Mouse (Mus musculus) hematopoietic stem cell, adult 5-6 weeks (primary cell): ENCODE measurements around the gene Ap2a1. TPM values are rescaled to one million over a fixed set of nuclear protein-coding genes. Genes with fewer than 3 reads are reported as not detected.
"Not testable (repeated sequence)": the region's sequence is repeated elsewhere in the genome, so short reads cannot be mapped to it uniquely, and the experiment has no call there.

Experiments used
- ATAC-seq, 2 experiments: fragments of 125-278 bp in 1 of 2; replicated peaks in 1 of 2; 2 replicates each; pipeline ENCODE4 v1.8.0; 2016 to 2017; ENCODE audit warnings: inconsistent platforms in 2 of 2, mild to moderate bottlenecking in 2 of 2, moderate number of reproducible peaks in 2 of 2, low read depth in 1 of 2, moderate TSS enrichment in 1 of 2; ENCODE audit not compliant: low FRiP score in 2 of 2, poor library complexity in 2 of 2, severe bottlenecking in 2 of 2, insufficient read depth in 1 of 2, low TSS enrichment in 1 of 2
- total RNA-seq: library from RNA; stranded (forward); fragments of 172-1452, 232-1000 nt; gene quantifications from 2 replicates; pipeline ENCODE4 v1.2.3, GENCODE M21; 2017

Gene Ap2a1
- total RNA-seq, 1 experiment from 2014 or later, result 25.5 TPM

DNA sequence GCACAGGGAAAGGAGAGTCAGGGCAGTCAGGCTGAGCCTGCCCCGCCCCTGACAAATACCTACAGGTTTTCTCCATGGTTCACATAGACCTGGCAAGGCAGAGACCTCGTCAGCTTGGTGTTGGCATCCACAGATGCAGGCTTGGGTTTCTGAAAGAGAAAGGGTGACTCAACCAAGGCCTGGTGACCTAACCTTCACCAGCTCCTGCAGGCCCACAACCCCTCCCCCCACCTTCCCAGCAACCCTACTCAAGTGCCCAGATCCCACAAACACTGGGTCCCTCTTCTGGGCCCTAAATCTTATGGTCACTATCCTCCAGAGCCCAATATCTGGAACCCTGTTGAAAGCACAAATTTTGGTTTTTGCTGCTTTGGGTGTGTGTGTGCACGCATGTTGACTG is 46.3 kb downstream of the Ap2a1 start:
- ATAC-seq, result no peak

DNA sequence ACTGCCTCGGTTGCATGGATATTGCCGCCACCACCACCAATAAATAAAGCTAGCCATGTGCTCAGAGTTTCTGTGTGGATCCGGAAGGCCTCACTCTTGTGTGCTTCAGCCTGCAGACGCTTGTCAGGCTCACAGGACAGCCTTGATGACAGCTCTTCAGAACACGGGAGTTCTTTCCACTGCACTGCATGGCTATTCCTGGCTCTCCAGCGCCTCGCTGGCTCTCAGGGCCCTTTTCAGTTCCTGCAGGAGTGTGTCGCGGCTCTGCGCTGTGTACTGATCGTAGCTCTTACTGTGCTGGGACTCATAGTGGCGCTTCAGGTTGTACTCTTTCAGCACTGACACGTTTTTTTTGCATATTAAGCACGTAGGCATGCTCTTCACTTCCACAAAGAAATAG is 51.5 kb downstream of the Ap2a1 start:
- ATAC-seq, result no peak

DNA sequence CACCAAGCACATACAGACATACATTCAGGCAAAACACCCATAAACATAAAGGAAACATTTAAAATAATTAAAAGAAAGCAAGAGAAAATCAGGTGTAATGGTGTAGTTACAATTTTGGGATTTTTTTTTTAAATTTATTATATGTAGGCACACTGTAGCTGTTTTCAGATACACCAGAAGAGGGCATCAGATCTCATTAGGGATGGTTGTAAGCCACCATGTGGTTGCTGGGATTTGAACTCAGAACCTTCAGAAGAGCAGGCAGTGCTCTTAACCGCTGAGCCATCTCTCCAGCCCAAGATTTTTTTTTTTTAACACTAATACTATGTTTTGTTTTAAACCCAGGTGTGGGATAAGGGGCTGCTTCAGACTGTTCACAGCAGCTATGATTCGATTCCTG is 57.5 kb downstream of the Ap2a1 start:
- not testable (repeated sequence) for ATAC-seq

DNA sequence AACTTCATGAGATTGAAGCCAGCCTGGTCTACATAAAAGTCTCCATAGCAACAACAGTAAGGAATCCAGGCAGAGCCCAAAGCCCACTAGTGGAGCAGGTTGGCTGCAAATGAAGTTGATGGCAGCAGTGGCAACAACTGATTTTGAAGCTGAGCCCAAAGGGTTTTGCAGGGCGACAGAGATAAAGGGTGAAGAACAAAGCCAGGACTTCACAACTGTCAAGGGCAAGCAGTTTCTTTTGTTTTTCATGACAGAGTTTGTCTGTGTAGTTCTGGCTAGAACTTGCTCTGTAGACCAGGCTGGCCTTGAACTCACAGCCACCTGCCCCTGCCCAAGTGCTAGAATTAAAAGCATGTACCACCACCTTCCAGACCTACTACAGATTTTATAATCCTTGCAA is 58.1 kb downstream of the Ap2a1 start:
- no peak for ATAC-seq

DNA sequence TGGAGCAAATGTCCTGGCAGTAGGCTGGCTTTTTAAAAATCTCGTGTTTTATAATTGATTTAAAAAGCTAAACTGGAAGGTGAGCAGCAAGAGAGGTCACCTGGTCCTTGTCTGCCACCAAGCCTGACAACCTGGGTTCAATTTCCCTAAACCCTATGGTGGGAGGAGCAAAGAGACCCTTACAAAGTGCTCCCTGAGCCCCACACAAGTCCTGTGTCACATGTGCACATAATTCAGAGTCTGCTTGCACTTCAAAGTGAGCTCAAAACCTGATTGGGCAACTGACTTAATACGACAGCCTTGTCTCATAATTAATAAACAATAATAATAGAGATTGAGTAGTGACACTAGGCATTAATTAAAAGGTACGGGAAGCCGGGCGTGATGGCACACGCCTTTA is 58.7 kb downstream of the Ap2a1 start:
- ATAC-seq, result no peak

DNA sequence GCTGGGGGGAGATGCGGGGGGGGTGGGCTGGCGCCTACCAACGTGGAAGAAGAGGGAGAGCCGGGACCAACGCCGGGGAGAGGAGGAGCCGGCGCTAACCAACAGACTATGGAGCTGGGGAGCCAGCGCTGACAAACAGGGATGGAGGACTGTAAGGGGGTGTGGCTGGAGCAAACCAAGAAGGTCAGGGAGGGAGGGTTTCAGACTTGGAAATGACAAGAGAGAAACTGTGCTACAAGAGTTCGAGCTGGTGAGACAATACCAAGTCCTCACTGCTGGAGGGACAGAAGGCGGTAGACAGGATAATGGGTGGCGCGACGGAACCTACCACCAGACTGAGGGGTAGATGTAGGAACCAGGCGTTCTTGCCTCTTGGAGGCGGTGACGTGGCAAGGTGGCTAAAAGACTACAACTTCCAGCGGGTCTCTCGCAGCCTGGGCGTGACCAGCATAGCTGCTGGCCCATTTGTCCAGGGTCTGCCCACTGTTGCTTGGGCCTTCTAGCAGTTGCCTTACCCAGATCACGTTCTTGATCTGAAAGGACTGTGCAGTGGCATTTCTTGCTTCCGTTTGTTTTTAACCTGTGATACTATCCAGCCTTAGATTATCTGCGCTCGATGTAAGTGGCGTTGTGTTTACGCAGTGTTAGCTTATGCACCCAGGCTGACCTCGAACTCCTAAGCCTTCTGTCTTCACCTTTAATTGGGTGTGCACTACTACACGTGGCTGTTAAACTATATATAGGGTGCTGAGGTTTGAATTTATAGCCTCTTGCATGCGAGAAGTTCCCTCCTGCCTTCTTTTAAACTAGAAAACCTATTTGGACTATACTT is 59.4 kb downstream of the Ap2a1 start, which contains the start of gene Ptov1:
TSS of gene Ptov1 (minus strand) at position 92 of the 832 bp plus-strand sequence.
- ATAC-seq, result peak; percentile 85 to 91

DNA sequence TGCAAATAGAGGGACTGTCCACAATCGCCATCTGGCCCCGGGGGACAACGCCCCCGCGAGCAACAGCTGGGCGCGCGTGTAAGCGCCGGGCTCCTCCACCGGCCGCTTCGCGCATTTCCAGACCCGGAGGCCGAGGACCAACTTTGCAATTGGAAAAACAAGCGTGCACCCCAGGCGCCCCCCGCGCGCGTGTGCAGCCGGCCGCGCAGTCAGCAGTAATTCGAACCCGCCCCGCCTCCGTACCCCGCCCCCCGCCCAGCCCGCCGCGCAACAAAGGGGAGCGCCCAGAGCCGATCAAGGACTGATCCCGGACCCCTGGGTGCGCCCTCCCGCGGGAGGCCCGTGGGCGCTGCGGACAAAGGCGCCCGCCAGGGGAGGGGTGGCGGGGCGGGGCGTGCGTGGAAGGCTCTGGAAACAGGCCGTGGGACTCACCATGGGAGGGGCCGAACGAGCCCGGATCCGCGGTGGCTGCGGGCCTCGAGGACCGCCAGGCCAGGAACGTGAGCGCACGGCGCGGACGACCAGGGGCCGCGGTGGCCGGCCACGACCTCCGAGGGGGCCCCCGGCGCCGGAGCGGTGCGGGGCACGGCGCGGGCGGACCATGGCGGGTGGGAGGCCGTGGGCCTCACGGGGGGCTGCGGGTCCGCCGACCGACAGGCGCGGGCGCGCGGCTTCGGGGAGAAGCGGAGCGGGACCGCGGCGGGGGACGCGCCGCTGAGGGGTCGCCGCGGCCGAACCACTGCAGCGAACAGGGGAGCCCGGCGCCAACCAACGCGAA is 60.2 kb downstream of the Ap2a1 start:
- no peak for ATAC-seq

DNA sequence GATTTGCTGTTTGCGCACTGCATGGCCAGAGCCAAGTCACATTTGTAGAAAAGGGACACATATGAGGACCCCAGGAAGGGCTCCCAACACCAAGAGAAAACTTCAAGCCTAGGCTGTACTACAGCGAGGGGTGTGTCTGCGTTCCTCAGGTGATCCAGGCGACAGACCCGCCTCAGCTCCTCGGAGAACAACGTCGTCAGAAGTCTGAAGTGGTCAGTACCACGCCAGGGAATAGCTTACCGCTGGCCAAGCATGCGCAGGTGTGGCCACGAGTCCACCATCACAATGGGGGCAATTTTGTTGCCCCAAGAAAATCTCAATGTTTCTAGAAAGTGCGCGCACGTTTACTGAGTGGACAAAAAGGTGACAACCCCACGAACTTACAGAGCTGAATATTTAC is 60.8 kb downstream of the Ap2a1 start:
- no peak for ATAC-seq

DNA sequence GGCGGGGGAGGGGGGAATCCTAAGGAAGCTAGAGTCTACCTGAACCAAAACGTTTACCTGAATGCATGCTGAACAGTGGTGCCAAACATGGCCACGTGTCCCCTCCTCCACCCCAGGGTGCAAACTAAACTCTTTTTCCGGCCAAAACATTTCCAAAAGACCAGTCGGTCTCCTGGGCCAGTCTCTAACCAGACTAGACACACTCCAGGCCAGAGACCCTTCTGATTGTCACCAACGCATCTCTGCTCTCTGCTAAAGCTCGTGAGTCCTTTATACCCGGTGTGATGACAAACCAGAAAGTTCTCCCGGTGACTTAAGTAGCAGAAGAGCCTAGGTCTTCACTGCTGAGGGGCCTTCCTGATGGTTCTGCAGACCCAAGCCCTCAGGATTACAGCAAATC is 61.5 kb downstream of the Ap2a1 start:
- no peak for ATAC-seq

DNA sequence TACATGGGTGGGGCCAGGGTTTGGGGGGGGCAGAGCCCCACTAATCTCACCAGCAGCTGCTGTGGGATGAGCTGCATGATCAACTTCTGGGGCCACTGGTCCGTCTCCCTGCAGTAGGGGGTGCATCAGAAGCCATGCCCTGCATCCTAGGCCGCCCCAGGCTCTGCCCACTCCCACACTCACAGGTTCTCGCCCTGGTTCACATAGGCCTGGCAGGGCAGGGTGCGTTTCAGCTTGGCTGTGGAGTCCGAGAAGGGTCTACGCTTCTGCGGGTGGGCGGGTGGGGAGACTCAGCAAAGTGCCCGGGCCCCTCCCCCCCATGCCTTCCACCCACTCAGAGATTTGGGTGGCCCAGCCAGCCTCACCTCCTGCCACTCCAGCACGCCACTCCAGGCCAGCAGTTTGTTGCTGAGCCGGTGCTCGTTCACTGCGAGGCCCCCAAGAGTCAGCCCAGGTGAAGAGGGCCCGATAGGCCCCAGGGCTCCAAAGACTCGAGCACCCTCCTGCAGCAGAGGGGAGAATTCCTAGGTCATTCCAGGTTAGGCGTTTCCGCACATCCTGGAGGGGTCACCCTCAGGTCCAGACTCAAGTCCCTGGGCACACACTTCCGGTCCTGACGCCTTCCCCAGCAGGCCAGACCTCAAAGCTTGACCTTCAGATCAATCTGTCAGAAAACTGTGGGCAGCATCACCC is 62.1 kb downstream of the Ap2a1 start:
- ATAC-seq, result no peak

DNA sequence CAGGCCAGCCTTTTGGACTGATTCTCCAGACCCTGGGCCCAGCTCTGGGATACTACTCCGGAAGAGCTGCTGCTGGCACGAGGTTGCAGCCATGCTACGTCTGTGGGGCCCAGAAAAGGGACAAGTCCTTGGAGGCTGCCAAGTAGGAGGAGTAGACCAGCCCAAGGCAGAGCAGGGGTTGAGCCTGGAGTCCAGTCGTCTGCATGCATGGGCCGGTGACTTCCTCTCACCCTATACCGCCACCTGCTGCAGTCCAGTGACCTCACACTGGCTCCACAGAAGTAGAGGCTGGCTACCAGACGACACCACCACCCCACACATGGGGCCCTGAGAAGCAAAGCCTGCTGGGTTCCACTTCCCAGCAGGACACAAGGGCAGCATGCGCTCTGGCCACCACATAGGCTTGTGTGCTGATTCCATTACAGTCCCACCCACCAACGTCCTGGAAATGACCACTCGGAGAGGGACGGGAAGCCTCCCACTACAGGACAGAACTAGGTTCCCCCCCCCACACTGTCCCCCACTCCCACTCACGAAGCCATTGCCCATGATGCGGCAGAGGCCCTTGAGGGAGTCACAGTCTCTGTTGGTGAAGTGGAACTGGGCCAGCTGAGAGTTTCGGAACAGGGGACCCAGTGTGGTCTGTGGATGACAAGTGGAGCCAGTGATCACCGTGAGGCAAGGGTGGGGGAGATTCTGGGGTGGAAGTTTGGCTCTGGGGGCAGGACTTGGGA is 62.9 kb downstream of the Ap2a1 start:
- peak; percentile 22 to 39 for ATAC-seq

DNA sequence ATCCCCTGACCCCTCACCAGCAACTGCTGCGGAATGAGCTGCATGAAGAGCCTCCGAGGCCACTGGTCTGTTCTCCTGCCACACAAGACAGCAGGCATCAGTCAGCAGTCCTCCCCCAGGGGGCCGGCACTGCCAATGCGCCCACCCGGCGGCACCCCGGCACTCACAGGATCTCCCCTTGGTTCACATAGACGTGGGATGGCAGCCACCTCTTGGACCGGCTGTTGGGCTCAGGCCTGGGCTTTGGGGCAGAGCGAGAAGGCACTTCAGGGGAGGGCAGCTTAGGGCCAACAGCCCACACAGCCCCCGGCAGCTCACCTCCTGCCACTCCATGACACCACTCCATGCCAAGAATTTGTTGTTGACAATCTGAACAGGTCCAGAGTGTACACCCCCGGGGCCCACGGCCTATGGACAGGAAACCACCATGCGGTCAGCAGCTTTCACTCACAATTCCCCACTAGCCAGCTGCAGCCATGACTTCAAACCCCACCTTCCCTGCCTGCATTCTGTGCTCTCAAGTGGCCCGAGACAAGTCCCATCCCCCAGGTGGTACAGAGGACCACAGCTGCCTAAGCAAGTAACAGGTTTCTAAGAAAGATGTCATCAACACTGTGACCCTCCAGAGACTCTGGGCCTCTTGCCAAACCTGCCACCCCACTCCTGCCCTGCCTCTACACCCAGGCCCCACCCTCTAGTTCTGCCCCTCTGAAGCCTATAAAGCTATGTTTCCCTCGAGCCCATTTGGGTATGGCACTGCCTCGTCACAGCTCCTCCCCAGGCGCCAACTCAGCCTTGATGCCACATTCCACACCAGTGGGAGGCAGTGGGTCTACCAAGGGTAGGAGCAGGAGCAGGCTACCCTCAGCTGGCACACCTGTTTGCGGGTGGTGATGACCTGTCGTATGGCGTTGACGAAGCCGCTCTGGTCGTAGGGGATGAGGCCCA is 64.4 kb downstream of the Ap2a1 start:
- no peak for ATAC-seq

DNA sequence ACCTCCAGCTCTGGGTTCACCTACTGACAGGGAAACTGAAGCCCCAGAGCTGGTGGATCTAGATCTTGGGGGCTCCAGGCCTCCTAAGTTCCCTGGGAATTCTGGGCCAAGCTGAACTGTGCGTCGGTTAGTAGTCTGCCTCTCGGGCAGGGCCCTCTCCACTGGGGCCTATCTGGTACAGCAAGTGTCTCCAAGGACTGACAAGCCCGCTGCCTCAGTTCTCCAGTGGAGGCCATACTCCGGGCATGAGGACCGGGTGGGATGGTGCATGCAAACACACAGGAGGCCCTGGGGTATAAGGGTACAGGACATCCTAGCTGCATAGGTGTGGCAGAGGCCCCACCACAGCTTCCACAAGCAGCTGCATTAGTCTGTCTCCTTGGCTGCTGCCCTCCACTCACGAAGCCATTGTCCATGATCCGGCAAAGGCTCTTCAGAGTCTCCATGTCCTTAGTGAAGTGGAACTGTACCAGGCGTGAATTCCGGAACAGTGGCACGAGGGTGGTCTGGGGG is 65.3 kb downstream of the Ap2a1 start:
- no peak for ATAC-seq

DNA sequence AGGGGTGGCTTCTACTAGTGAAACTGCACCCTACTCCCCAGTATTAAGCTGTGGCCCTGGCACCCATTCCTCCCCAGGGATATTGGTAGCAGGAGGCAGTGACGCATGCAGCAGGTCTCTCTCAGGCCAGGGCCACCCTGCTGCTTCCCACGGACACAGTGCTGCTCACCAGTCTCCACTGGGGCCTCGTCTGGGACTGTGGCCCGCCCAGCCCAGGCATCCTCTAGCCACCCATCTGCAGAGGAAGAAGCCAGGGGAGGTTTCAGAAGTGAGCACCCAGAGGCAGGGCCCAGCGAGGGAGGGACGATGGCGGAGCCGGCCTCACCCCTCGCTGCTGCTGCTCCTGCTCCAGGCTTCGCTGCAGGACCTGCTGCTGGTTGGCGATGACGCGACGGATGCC is 66.1 kb downstream of the Ap2a1 start:
- ATAC-seq, result no peak

DNA sequence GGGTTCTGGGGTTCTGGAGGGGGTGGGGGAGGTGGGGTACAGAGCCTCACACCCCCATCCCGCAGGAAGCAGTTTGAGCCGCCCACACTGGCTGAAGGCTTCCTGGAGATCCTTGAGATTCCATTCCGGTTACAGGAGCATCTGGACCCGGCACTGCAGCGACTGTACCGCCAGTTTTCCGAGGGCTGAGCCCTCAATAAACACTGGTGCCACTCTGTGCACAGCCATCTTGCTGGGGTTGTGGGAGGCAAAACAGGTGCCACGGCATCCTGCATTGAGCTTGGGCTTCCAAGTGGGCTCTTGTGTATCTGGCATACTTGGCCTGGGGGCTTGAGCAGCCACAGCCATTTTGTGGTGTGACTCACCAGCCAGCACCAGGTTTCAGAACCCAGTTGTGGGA is 66.9 kb downstream of the Ap2a1 start:
- no peak for ATAC-seq

DNA sequence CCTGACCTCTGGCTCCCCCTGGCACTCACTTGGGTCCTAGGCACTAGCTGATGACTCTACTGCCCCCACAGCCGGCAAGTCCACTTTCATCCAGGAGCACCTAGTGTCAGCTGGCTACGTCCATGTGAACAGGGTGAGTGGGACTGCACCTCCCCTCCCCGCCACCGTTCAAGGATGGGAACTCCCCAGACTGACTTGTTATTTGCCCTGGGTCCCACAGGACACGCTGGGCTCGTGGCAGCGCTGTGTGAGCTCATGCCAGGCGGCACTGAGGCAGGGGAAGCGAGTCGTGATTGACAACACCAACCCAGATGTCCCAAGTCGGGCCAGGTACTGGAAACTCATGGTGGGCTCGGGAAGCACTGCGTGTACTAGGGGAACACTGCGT is 67.9 kb downstream of the Ap2a1 start:
- ATAC-seq, result no peak
